Mouse (Mus musculus): Measurements from ENCODE around the gene Maf.

- TF ChIP-seq GATA1 (IDR thresholded peaks at IDR 0.05; ENCODE audit: borderline replicate concordance, low read length) (no peak), CTCF (IDR thresholded peaks at IDR 0.05; ENCODE audit: low read depth, low read length) (no peak)
Measured at GRCm38 (mm10) chr8:115747426-115747825, 39.8 kb upstream of the Maf start.

All from G1E (cell line).